Mouse (Mus musculus) limb, embryonic 13.5 days (tissue): ENCODE results near the gene Elovl5. TPM values are rescaled to one million over a fixed set of nuclear protein-coding genes. Genes with fewer than 3 reads are reported as not detected.
A peak's percentile ranks its signal among the peaks of the same experiment; 100 is the strongest.

Source experiments
- ATAC-seq: fragments of 200-750 bp; cut with Nextera tagmentation; 2 replicates; pipeline ENCODE4 v1.8.0; 2017; ENCODE audit warnings: low read depth, moderate number of reproducible peaks, moderate TSS enrichment; ENCODE audit not compliant: low FRiP score
- H3K27ac ChIP-seq: fragments of 300-500 bp; sonication (generic); 2 replicates; pipeline ENCODE4 v1.5.1; 2015; ENCODE audit warnings: inconsistent platforms, mild to moderate bottlenecking, moderate library complexity
- H3K27me3 ChIP-seq: fragments of 300-500 bp; sonication (generic); 2 replicates; pipeline ENCODE4 v1.6.1; 2015; ENCODE audit warnings: mild to moderate bottlenecking, inconsistent platforms
- H3K36me3 ChIP-seq: fragments of 300-500 bp; sonication (generic); 2 replicates; pipeline ENCODE4 v1.6.1; 2015; ENCODE audit warnings: inconsistent platforms, mild to moderate bottlenecking, moderate library complexity
- H3K4me1 ChIP-seq: fragments of 300-500 bp; sonication (generic); 2 replicates; pipeline ENCODE4 v1.6.1; 2015; ENCODE audit warnings: inconsistent platforms
- H3K4me2 ChIP-seq: fragments of 300-500 bp; sonication (generic); replicated peaks from 2 replicates; pipeline ENCODE4 v1.6.1; 2015; ENCODE audit warnings: inconsistent platforms, mild to moderate bottlenecking, moderate library complexity
- H3K4me3 ChIP-seq: fragments of 300-500 bp; sonication (generic); 2 replicates; pipeline ENCODE4 v1.5.1; 2015; ENCODE audit warnings: moderate library complexity, mild to moderate bottlenecking, inconsistent platforms
- H3K9ac ChIP-seq: fragments of 300-500 bp; sonication (generic); 2 replicates; pipeline ENCODE4 v1.6.1; 2015; ENCODE audit warnings: mild to moderate bottlenecking, inconsistent platforms
- H3K9me3 ChIP-seq: fragments of 300-500 bp; sonication (generic); 2 replicates; pipeline ENCODE4 v1.6.1; 2016; ENCODE audit warnings: inconsistent platforms
- WGBS: fragments of 180-500 bp; shearing (Covaris S2); methylation state at CpG from one replicate; pipeline ENCODE4 v1.1.7; 2015; 5-methylcytosine and 5-hydroxymethylcytosine counted together
- polyA plus RNA-seq: library from polyadenylated mRNA; unstranded; fragments of >200 nt; fragmentation: Nextera tagmentation; extraction: Ambion mirVana; gene quantifications from 2 replicates; pipeline ENCODE4 v1.2.1, GENCODE M21; 2015

Elovl5 gene
- polyA plus RNA-seq, 1 experiment from 2014 or later, result 75.5 TPM

DNA sequence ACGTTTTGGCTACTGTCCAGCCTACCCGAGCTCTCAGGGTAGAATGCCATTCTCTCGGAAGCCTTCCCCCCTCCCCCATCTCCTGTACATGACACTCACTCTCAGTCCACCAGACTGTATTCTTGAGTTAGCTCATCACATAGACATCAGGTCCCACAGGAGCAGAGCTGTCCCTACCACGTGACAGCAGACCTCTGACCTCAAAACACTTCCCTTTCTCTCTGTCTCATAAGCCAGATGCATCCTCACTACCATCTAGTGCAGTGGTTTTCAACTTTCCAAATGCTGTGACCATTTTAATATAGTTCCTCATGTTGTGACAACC lies 13.7 kb downstream of the Elovl5 start:
- Histone ChIP-seq H3K27me3 (no peaks in the 10 kb centered on the region), H3K4me2 (no peak overlapping the region), H3K36me3 (no peaks in the 10 kb centered on the region), H3K9me3 (no peaks in the 10 kb centered on the region), H3K4me3 (no peak overlapping the region), H3K9ac (no peak overlapping the region), H3K27ac (no peak overlapping the region), H3K4me1 (peaks cover 51% of the 10 kb centered on the region)
- ATAC-seq, result no peak
- WGBS, result 47% methylated on average over 4 of the region's 4 CpGs

DNA sequence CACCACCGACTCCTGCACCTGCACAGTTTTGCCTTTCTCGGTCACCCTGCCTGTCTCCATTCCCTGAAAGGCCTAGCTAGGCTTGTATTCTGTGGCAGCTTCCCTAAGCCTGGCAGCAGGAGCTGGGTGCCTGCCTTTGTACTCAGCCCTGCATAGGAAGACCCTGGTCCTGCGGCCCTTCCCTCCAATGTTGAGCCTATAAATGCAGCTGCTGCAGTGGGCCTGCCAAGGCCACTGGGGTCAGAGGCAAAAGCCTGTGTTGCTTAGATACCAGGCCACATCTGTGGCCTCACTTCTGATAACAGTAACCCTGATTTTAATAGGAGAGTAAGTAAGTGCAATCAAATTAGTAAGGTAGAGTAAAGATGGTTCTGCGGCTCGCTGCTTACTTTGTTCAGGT lies 14.6 kb downstream of the Elovl5 start:
- 79% methylated on average over 5 of the region's 5 CpGs for WGBS
- no peak for ATAC-seq

GRCm38 (mm10) chr9:77935818-77936611 lies 18.9 kb downstream of the Elovl5 start:
- Histone ChIP-seq H3K4me3 (no peak overlapping the region), H3K4me1 (peaks cover 39% of the 10 kb centered on the region)
- 66% methylated on average over 10 of the region's 10 CpGs for WGBS

More for the DNA sequence above, 14.6 kb downstream of the Elovl5 start:
- Histone ChIP-seq H3K27ac (no peak overlapping the region), H3K27me3 (no peaks in the 10 kb centered on the region), H3K4me1 (peaks cover 45% of the 10 kb centered on the region), H3K4me2 (no peak overlapping the region), H3K9ac (0 out of 2 replicates have a peak overlapping the region, but pooled peaks have one; percentile 0), H3K9me3 (no peaks in the 10 kb centered on the region), H3K4me3 (no peak overlapping the region), H3K36me3 (no peaks in the 10 kb centered on the region)

GRCm38 (mm10) chr9:77937875-77938274 lies 20.7 kb downstream of the Elovl5 start:
- no peak for ATAC-seq
- Histone ChIP-seq H3K27ac (no peak overlapping the region), H3K9ac (no peak overlapping the region), H3K4me1 (peaks cover 46% of the 10 kb centered on the region), H3K36me3 (no peaks in the 10 kb centered on the region), H3K27me3 (no peaks in the 10 kb centered on the region), H3K4me3 (no peak overlapping the region), H3K4me2 (no peak overlapping the region), H3K9me3 (no peaks in the 10 kb centered on the region)
- 74% methylated on average over 11 of the region's 11 CpGs for WGBS

More at GRCm38 (mm10) chr9:77935818-77936611, 18.9 kb downstream of the Elovl5 start:
- H3K9me3 ChIP-seq, result no peaks in the 10 kb centered on the region
- H3K9ac ChIP-seq, result no peak overlapping the region
- no peaks in the 10 kb centered on the region for H3K36me3 ChIP-seq
- H3K27me3 ChIP-seq, result no peaks in the 10 kb centered on the region
- ATAC-seq, result no peak
- no peak overlapping the region for H3K27ac ChIP-seq
- no peak overlapping the region for H3K4me2 ChIP-seq

DNA sequence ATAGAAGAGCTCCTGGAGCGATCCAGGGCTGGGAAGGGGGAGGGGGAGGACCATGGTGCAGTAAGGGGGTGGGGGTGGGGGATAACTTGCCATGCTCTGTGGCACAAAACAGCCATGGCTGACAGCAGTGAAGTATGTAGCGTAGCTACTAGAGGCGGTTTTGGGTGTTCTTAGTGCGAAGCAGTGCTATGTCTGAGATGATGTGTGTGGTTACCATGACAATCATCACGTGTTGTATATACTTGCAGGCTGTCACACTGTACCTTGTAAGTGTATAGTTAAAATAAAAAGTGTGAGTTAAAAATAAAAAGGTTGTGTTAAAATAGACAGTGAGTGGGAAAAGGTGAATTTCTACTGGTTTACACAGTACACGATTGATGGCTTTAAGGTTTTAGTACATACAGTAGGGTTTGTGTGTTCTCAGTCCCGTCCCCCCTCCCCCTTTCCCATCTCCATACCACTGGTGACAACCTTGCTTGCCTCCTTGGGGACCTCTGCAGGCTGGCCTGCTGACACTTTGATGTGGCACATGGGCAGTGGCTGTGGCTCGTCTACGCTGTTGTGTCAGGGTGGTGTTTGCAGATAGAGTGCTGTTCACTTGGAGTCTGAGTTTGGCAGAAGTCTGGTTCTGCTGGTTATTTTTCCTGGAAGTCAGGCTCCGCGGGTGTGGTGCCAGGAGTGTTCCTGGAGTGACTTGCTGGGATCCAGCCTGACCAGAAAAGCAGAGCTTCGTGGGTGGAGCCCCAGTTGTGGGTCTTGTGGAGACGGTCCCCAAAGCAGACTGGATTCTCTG lies 21.8 kb downstream of the Elovl5 start:
- H3K9me3 ChIP-seq, result no peaks in the 10 kb centered on the region
- no peaks in the 10 kb centered on the region for H3K36me3 ChIP-seq
- 0 out of 2 replicates have a peak overlapping the region, but pooled peaks have one; percentile 39 for H3K27ac ChIP-seq
- H3K4me1 ChIP-seq, result peaks cover 46% of the 10 kb centered on the region
- peak overlapping the region; percentile 28 for H3K4me2 ChIP-seq
- peak; percentile 34; the same call in 1 of the 2 replicates for ATAC-seq
- no peak overlapping the region for H3K9ac ChIP-seq
- H3K27me3 ChIP-seq, result no peaks in the 10 kb centered on the region
- 47% methylated on average over 13 of the region's 13 CpGs for WGBS
- H3K4me3 ChIP-seq, result no peak overlapping the region

GRCm38 (mm10) chr9:77939554-77939920 lies 22.4 kb downstream of the Elovl5 start:
- WGBS, result 49% methylated on average over 5 of the region's 5 CpGs
- Histone ChIP-seq H3K27ac (peak overlapping the region; percentile 39; the same call in 1 of the 2 replicates), H3K36me3 (no peaks in the 10 kb centered on the region)

GRCm38 (mm10) chr9:77941058-77941457 lies 23.9 kb downstream of the Elovl5 start:
- Histone ChIP-seq H3K4me2 (no peak overlapping the region), H3K4me1 (peaks cover 44% of the 10 kb centered on the region), H3K9me3 (no peaks in the 10 kb centered on the region), H3K27me3 (no peaks in the 10 kb centered on the region), H3K27ac (no peak overlapping the region), H3K9ac (no peak overlapping the region), H3K36me3 (no peaks in the 10 kb centered on the region), H3K4me3 (no peak overlapping the region)
- ATAC-seq, result no peak
- 29% methylated on average over 6 of the region's 6 CpGs for WGBS

More at GRCm38 (mm10) chr9:77939554-77939920, 22.4 kb downstream of the Elovl5 start:
- Histone ChIP-seq H3K4me2 (peak overlapping the region; percentile 28), H3K4me1 (peaks cover 46% of the 10 kb centered on the region), H3K9ac (no peak overlapping the region), H3K27me3 (no peaks in the 10 kb centered on the region), H3K9me3 (no peaks in the 10 kb centered on the region), H3K4me3 (no peak overlapping the region)
- no peak for ATAC-seq

GRCm38 (mm10) chr9:77941836-77942235 lies 24.7 kb downstream of the Elovl5 start:
- H3K4me1 ChIP-seq, result peaks cover 50% of the 10 kb centered on the region
- H3K9ac ChIP-seq, result no peak overlapping the region

GRCm38 (mm10) chr9:77942411-77942810 lies 25.2 kb downstream of the Elovl5 start:
- no peak overlapping the region for H3K4me2 ChIP-seq
- peaks cover 2% of the 10 kb centered on the region; the same call in 1 of the 2 replicates for H3K36me3 ChIP-seq
- 87% methylated on average over 10 of the region's 10 CpGs for WGBS
- ATAC-seq, result no peak
- H3K27me3 ChIP-seq, result no peaks in the 10 kb centered on the region
- no peak overlapping the region for H3K4me3 ChIP-seq
- H3K9ac ChIP-seq, result no peak overlapping the region
- peaks cover 49% of the 10 kb centered on the region for H3K4me1 ChIP-seq
- H3K27ac ChIP-seq, result no peak overlapping the region
- no peaks in the 10 kb centered on the region for H3K9me3 ChIP-seq

More at GRCm38 (mm10) chr9:77941836-77942235, 24.7 kb downstream of the Elovl5 start:
- H3K27ac ChIP-seq, result no peak overlapping the region
- WGBS, result 65% methylated on average over 9 of the region's 9 CpGs
- H3K4me3 ChIP-seq, result no peak overlapping the region
- H3K4me2 ChIP-seq, result no peak overlapping the region
- H3K27me3 ChIP-seq, result no peaks in the 10 kb centered on the region
- H3K9me3 ChIP-seq, result no peaks in the 10 kb centered on the region
- no peaks in the 10 kb centered on the region for H3K36me3 ChIP-seq
- no peak for ATAC-seq

DNA sequence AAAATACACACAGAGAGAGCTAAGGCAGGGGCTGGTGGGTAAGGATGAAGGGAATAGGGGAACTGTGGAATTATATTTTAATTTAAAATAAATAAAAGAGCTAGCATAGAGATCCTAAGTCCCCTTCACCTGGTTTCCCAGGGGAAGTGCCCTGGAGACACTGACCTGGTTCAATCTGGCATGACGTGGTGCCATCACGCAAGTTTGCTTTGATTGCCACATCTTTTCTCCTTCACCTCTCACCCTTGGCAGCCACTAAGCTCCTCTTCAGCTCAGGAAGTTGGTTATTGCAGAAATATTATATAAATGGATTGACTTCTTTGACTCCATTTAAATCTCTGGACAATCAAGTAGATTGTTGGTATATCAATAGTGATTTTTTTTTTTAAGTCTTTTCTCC lies 26.2 kb downstream of the Elovl5 start:
- Histone ChIP-seq H3K4me2 (no peak overlapping the region), H3K36me3 (peaks cover 3% of the 10 kb centered on the region; the same call in 1 of the 2 replicates), H3K27ac (no peak overlapping the region), H3K4me1 (peaks cover 41% of the 10 kb centered on the region), H3K4me3 (no peak overlapping the region), H3K27me3 (no peaks in the 10 kb centered on the region), H3K9ac (no peak overlapping the region), H3K9me3 (no peaks in the 10 kb centered on the region)
- no peak for ATAC-seq
- WGBS, result 91% methylated on average over 2 of the region's 2 CpGs

DNA sequence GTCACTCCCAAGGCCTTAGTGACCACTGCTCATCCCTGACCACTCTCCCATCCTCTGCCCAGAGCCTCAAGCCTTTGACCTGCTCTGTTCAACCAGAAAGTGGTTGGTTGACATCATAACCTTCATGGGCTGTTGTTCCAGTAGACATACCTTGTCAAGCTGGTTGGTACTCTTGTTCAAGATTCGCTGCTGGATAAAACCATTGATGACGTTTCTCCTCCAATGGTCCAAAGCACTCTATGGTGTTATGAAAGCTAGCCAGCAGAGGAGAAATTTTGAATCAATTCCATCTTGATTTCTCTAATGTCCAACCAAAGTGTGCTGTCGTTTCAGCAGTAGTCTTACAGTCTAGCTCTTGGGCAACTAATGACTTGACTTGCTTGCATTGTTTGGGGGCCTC lies 27.0 kb downstream of the Elovl5 start:
- Histone ChIP-seq H3K4me1 (peaks cover 33% of the 10 kb centered on the region), H3K9ac (no peak overlapping the region), H3K36me3 (peaks cover 3% of the 10 kb centered on the region; the same call in 1 of the 2 replicates), H3K4me3 (no peak overlapping the region), H3K27ac (no peak overlapping the region), H3K9me3 (no peaks in the 10 kb centered on the region), H3K27me3 (no peaks in the 10 kb centered on the region), H3K4me2 (no peak overlapping the region)
- no peak for ATAC-seq
- WGBS, result 93% methylated on average over 3 of the region's 3 CpGs
